Mouse (Mus musculus) cerebellum, postnatal 4 days (tissue): ENCODE data around the gene Per2.

Experiments
- DNase-seq, 2 experiments: peaks; one replicate each; pipeline ENCODE4 v3.0.0; 2022; ENCODE audit warnings: low spot score in 2 of 2, mixed read lengths in 1 of 2

The Per2 gene

DNA sequence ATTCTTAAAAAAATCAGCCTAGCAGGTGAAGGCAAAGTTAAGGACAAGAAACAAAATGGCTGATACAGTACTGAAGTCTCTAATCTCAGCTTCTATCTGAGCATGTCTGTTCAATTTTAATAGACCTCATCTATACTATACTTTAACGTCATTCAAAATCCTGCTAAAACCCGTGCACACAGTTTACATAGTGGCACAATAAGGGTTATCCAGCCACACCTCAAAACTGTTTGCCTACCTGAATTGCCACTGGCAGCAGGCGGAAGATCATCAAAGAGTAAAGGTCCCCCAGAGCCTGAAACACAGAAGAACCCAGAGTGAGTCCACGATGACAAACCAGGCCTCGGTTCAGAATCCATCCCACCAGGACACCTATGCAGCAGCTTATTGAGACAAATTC lies 68.8 kb downstream of the Per2 start:
- DNase-seq: no peak

DNA sequence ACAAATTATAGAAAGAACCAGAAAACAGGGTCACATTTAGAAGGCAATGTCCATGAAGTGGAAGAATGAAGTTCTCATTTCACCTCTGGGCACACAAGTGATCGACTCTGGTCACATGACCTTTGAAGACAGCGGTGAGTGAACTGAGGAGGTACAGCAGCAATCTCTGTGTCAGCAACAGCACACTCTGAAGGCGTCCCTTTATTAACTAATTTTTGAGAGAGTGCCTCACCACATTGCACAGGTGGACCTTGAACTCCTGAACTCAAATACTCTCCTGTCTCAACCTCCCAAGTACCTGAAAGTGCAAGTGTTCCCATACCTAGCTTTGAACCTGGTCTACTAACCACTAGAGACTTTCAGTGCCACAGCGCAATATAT lies 78.0 kb downstream of the Per2 start:
- DNase-seq: no peak

DNA sequence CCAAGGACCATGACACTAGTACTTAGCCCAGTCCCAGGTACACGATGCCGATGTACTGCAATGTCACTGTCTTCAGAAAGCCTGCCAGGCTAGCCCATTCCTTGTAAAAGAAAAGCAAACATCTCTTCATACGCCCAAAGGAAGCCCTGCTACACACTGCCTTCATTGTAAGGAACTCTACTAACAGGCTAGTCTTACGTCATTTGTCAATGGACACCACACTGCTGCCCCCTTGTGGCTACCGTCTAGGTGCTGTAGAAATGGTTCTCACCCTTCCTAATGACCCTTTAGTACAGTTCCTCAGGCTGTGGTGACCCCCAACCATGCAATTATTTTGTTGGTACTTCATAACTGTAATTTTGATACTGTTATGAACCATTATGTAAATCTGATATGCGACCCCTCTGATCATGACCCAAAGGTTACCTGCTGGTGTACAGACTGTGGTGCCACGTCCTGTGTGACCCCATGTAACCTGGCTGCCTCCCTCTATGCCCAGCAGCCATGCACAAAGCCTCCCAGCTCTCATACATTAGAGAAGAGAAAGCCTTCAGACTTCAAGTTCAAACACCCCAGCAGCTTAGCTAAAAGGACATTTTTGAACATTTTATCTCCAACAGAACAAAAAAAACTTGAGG lies 78.6 kb downstream of the Per2 start:
- peak; percentile 74 to 79 for DNase-seq

DNA sequence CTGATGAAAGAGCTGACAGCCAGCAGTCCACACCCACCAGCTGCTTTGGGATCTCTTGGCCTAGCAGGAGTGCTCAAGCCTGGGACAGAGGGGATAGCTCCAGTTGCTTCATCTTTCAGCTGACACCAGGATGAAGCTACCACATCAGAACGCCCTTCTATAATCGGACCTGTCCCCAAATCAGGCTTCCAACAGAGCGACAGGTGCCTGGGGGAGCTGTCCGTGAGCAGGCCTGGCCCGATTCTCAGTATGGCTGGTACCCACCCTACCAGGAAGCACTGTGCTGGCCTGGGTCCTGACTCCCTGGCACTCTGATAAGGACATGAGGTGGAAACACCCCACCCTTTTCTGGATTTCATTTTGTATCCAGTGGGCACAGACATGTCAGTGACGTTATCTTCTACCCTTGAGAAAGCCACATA lies 85.7 kb downstream of the Per2 start:
- DNase-seq: no peak

DNA sequence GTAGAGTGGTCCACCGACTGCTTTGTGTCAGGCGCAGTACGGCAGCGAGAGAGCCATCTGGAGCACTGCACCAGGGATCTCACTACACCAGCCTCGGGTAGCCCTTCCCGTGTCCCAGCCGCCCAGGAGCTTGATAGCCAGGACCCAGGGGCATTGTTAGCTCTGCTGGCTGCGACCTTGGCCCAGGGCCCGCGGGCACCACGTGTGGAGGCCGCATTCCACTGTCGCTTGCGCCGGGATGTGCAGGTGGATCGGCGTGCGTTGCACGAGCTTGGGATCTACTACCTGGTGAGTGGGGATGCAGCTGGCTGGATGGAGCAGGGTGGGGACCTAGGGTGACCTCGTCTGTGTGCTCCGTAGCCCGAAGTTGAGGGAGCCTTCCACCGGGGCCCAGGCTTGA lies 89.1 kb downstream of the Per2 start:
- no peak for DNase-seq

DNA sequence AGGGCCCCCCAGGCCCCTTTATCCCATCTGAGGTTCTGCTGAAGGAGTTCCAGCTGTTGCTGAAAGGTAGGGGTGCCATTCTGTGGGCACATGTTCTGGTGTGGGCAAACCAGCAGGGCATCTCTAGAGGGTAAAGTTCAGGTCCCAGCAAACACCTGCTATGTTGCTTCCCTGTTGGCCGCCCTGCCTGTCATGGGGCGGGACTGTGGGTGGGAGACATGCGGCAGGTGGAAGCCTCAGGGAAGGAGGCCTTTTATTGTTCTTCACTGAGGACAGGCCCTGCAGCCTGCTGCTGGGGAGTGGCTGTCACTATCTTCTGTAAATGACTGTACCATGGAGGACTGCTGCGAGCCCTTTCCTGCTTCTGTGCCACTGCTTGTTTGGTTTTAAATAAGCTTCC lies 89.7 kb downstream of the Per2 start:
- DNase-seq: no peak

DNA sequence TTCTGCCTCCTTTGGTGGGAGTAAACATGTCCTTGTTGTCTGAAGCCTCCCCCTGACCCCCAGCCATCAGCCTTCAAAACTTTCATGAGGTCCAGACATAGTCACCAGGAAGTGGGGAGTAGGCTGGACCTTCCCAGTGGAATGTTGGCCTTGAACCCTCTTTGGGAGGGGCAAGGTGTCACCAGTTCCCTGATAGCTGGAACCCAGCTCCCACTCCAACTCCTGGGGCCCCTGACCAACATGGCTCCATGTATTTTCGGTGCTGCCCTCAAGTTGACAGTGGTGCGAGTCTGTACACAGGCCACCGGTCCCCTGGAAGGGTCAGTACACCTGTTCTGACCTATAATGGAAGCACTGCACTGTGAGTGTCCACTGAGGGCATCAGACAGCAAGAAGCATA lies 91.8 kb downstream of the Per2 start:
- no peak for DNase-seq

DNA sequence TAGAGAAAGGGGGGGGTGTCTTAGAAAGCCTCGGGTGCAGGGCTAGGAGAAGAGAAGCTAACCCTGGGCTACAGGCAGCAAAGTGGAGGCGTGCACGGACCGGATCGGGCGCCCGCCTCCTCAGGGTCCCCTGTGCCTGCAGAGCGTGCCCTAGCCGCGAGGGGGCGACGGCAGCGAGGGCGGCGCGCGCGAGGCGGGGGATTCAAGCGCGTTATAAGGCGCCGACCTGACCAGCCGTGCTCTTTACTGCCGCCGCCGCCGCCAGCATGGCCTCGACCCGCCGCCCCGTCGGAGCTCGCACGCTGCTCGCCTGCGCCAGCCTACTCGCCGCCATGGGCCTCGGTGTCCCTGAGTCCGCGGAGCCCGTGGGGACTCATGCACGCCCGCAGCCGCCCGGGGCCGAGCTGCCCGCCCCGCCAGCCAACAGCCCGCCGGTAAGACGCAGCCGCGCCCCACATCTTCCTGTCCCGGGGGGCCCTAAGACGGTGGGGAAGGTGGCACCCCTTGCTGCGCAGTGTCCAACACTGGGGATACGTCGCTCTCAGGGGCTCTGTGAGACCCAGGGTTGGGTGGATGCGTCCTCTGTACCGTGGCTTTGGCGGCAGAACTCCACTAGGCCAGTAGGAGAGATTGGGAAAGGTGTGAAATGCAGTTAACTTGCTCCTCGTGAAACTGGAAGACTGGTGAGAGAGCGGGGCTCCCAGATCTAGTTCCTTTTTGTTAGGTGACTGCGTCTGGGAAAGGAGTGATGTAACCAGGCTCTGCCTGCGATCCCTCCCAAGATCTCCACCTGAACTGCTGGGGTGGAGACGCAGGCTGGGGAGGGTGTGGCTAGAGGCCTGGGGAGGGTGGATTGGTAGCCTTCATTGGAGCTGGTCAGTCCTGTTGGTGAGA lies 92.7 kb downstream of the Per2 start, which contains the start of gene Erfe:
Erfe (plus strand) TSS at position 216 of the 894 bp plus-strand sequence.
- DNase-seq: peak in 1 of 2 experiments; percentile 72
